Mouse (Mus musculus): ENCODE measurements around the gene Zfp239.

Zfp239 gene

GRCm38 (mm10) chr6:117879408-117880115 lies 17.7 kb downstream of the Zfp239 start:
- peak; percentile 99 for DNase-seq

- DNase-seq, result no peak
Measured at GRCm38 (mm10) chr6:117880394-117880838, 18.5 kb downstream of the Zfp239 start.

GRCm38 (mm10) chr6:117881229-117881628 lies 19.3 kb downstream of the Zfp239 start:
- DNase-seq, result no peak

- DNase-seq, result no peak
Measured at GRCm38 (mm10) chr6:117881997-117882396, 20.1 kb downstream of the Zfp239 start.

- DNase-seq, result no peak
Measured at GRCm38 (mm10) chr6:117885943-117886342, 24.0 kb downstream of the Zfp239 start.

GRCm38 (mm10) chr6:117888032-117888431 lies 26.1 kb downstream of the Zfp239 start:
- no peak for DNase-seq

- DNase-seq, result no peak
Measured at GRCm38 (mm10) chr6:117888642-117889096, 26.8 kb downstream of the Zfp239 start.

- no peak for DNase-seq
Measured at GRCm38 (mm10) chr6:117890257-117890656, 28.4 kb downstream of the Zfp239 start.

GRCm38 (mm10) chr6:117891369-117892160 lies 29.7 kb downstream of the Zfp239 start:
- peak; percentile 26 for DNase-seq

GRCm38 (mm10) chr6:117892386-117892785 lies 30.5 kb downstream of the Zfp239 start:
- no peak for DNase-seq

- DNase-seq, result no peak
Measured at GRCm38 (mm10) chr6:117893435-117893834, 31.5 kb downstream of the Zfp239 start.

- no peak for DNase-seq
Measured at GRCm38 (mm10) chr6:117897800-117898199, 35.9 kb downstream of the Zfp239 start.

- no peak for DNase-seq
Measured at GRCm38 (mm10) chr6:117900126-117901080, 38.5 kb downstream of the Zfp239 start, which contains the start of gene Hnrnpf. Hnrnpf (plus strand) TSS chr6:117900324.

GRCm38 (mm10) chr6:117901510-117902402 lies 39.9 kb downstream of the Zfp239 start:
- DNase-seq, result no peak

- DNase-seq, result no peak
Measured at GRCm38 (mm10) chr6:117902556-117902955, 40.7 kb downstream of the Zfp239 start.

- DNase-seq, result no peak
Measured at GRCm38 (mm10) chr6:117903836-117904235, 41.9 kb downstream of the Zfp239 start.

- DNase-seq, result no peak
Measured at GRCm38 (mm10) chr6:117905260-117905930, 43.5 kb downstream of the Zfp239 start.

GRCm38 (mm10) chr6:117906015-117906531 lies 44.2 kb downstream of the Zfp239 start:
- DNase-seq, result peak; percentile 32

- DNase-seq, result peak; percentile 98
Measured at GRCm38 (mm10) chr6:117906590-117907271, 44.8 kb downstream of the Zfp239 start.

Measured in lung, postnatal 10 days (tissue).